Mouse (Mus musculus): ENCODE results near the gene Pifo.

Pifo gene

DNA sequence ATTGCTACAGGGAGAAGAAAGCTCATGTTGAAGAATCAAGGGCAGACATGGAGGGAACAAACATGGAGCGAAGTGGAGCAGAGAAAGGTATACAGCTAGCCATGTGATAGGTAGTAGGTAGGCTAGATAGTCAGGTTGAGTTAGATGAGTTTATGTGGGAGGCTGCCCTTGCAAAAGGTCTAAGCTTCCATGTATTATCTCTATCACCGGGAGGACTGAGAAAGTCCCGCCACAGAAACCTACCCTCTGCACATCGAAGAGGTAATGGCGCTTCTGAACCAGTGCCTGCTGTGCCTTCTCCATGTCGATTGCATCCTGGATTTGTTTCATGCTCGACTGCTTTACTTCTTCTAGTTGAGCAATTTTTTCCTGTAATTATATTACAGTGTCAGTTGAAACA, 63.1 kb downstream of the Pifo start:
- no peak for DNase-seq
